Mouse (Mus musculus) spleen, postnatal 14 days (tissue): Measurements from ENCODE around the gene Slc35f1.

ENCODE experiments used
- DNase-seq, 2 experiments: peaks; one replicate each; pipeline ENCODE4 v3.0.0; 2021 to 2022; ENCODE audit warnings: low spot score in 2 of 2

The Slc35f1 gene

DNA sequence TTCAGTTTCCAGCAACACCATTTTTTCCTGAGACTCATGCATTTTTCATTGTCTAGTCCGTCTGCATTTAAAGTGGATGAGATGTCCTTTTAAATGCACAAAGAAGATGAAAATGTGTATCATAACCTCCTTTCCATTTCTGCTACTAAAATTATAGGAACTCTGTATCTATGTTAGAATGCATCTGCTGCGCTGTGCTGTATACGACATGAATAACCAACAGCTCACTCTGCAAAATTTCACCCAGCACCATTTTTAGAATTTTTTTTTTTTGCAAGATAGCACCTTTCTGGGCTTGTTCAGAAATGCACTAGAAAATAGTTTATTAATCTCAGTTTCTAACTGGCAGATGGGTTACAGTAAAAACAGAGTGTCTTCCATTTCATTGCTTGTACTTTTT is 236.0 kb downstream of the Slc35f1 start:
- no peak for DNase-seq

DNA sequence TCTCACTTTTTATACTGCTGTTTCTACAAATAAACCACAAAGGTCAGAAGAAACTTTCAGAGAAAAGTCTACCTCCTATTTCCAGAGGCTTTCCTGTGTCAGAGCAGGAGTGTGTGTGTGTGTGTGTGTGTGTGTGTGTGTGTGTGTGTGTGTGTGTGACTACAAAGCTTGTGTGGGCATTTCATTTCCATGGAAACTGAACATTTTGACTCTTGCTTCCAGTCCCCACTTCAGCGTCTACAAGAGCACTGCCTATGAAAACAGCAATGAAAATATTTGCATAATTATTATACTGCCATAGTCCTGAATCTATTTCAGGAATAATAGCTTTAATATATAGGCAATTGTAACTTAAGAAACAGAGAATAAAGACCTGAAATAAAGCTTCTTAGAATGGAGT is 241.8 kb downstream of the Slc35f1 start:
- no peak for DNase-seq

DNA sequence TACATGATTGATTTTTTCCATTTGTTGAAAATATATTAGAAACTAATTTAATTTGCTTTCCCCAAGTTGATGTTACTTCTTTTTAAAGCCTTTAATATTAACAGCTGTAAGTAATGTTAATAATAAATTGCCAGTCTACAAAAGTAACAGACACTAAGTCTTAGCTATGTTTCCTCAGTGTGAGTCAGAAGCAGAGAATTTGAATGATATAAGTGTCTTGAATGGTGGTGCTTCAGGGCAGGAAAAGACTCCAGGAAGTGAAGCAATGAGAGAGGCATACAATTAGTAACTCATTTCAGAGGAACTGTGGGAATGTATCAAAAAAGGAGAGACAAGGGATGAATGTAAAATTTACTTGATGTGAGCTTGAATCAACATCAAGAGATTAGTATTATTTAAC is 244.3 kb downstream of the Slc35f1 start:
- no peak for DNase-seq

DNA sequence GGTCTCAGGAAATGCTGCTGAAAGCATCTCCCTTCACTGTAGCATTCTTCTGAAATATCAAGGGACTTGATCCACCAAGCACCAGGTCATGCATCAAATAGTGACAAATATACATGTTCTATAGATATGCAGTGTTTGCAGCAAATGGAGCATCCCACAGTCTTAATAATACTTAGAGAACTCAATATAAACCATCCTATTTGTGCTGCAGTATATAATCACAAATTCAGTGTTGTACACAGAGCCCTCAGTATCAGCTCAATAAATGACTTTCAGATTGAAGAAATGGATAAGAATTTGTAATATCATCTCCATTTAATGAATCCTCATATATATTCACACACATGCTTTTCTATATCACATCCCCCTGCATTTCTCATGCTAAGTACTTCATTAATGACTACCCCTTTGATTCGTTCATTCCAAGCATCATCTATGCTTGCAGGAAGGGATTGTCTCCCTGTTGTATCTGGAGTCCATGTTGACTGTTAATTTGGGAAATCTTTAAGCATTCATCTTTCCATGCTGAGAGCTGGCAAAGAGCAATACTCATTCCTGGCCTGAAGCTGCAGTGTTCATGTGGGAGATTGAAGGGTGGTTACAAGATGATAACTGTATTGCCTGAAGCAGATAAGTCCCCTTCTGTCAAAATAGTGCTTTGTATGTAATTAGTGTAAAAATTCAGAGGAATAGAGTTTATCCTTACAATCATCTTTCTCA is 249.9 kb downstream of the Slc35f1 start:
- DNase-seq, result no peak

DNA sequence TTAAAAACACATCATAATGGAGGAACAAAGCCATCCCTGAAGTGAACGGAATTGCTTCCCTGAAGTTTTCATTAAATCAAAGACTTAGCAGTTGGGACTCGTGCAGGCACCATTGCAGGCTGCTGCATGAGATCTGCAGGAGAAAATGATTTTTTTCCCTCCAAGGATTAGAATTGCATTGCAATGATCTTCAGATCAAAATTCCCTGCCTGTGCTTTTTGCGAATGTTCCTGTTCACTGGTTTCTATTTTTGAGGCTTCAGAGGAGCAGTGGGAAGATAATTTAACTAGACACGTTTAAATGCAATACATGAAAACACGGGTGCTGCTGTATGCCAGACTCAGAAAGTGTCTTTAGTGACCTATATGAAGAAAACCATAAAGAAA is 250.5 kb downstream of the Slc35f1 start:
- DNase-seq, result no peak

DNA sequence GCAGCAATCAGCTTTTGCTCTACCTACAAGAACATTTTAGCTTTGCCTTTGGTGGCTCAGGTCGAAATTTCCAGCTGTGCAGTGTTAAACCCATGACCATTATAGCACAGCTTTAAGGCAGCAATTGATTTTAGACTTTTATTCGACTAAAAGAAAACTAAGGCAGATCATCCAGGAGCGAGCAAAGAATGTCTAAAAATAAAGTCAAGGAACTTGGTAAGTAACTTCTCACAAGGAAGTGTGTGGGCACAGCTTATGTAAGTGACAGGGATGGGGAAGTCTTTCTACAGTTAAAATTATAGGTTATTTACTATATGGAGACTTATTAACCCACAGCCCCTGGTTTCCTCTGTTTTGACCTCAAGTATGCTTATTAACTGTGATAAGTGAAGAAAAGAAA is 262.2 kb downstream of the Slc35f1 start:
- no peak for DNase-seq

DNA sequence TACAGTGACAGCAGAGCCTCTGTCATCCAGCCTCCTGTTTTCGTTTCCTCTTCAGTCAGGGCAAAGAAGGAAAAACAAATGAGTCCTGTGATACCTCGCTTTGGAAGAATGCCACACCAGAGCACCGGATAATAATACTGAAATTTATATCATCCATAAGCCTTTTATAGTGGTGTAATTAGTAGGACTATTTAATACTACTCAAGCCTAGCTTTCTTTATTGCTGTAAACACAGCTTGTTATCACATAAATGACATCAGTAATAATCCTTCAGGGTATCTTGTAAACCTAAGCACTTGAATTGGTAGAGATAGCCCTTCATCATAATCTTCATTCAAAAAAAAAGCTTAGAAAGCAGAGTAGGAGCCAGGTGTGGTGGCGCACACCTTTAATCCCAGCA is 266.4 kb downstream of the Slc35f1 start:
- no peak for DNase-seq

DNA sequence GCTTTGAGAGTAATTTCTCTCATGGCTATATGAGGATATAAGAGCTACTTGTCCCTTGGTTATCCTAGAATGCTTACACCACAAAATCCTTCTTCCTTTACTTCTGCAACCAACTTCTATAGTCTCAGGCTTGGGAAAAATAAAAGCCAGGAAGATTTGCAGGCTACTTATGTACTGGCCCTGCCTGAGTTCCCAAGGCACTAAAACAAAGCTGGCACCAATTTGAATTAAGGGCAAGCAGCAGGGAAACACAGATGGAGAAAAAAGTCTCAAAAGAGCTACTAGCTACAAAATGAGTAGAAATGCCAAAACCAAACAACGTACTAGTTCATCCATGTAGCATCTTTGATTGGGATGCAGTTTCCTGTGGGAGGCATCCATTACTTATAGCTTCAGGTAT is 288.9 kb downstream of the Slc35f1 start:
- no peak for DNase-seq

DNA sequence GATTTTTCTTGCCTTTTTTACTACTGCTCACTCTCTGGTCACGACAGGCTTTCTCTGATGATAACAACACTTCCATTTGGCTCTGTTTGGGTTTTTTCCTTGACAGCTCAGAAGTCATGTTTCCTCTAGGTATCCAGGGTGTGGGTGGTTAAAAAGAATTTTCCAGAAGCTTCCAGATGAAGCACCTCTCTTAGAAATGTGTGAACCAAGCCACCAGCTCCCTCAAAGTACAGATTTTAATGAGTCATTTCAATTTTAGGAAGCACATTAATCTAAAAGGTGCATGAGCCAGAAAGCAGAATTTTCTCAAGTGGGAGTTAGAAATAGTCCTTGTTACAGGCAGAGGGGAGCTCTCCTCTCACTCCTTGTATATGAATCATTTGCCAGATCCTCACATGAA is 292.5 kb downstream of the Slc35f1 start:
- DNase-seq, result no peak

DNA sequence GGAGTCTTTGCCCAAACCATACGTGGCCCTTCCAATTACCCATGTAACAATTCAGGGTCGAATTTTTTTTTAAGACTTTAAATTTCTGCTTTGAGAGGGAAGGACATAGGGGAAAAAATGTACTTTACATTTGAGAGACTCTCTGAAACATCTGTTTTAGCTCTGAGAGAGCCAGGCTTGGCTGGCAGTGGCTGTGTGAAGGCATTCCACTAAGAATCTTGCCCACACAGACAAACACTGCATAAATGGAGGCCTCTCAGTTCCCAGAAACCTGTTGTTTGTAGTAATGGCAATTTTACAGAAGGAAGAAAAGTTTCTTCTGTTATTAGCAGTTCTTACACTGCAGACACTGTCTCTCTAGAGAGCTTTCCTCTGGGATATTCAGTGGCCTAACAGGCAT is 301.9 kb downstream of the Slc35f1 start:
- DNase-seq, result no peak

DNA sequence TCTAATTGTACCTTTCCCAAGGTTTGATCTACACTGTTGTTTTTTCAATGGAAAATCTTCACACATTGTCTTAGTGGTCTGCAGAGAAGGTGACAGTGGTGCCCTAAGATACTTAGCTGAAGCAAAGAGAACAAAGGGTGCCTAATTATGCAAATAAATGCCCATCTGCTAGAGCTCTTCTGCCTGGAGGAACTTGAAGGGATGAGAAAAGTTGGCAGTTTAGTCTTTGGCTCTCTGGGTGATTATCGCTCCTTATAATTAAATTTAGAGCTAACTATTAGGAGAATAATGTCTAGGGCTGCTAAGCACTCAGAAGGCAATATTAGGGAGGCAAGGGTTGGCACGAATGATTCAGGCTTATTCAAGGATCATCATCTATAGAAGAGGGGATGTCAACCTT is 306.6 kb downstream of the Slc35f1 start:
- no peak for DNase-seq

DNA sequence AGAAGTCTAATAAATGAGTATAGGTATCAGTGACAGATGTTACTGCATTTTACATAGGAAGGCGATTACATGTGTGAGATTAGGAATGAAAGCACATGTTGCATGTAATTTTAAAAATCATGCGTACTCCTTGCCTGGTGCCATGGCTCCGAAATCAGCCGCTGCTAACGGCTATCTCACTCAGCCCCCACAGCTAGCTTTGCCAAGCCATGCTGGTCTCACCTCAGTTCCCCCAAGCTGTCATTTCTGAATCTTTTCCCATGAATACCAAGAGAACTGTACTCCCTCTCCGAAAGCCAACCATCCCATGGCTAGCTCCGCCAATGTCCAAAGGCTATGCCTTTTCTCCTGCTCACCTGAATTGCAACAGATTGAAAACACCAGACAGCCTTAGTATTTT is 310.8 kb downstream of the Slc35f1 start:
- DNase-seq, result no peak

DNA sequence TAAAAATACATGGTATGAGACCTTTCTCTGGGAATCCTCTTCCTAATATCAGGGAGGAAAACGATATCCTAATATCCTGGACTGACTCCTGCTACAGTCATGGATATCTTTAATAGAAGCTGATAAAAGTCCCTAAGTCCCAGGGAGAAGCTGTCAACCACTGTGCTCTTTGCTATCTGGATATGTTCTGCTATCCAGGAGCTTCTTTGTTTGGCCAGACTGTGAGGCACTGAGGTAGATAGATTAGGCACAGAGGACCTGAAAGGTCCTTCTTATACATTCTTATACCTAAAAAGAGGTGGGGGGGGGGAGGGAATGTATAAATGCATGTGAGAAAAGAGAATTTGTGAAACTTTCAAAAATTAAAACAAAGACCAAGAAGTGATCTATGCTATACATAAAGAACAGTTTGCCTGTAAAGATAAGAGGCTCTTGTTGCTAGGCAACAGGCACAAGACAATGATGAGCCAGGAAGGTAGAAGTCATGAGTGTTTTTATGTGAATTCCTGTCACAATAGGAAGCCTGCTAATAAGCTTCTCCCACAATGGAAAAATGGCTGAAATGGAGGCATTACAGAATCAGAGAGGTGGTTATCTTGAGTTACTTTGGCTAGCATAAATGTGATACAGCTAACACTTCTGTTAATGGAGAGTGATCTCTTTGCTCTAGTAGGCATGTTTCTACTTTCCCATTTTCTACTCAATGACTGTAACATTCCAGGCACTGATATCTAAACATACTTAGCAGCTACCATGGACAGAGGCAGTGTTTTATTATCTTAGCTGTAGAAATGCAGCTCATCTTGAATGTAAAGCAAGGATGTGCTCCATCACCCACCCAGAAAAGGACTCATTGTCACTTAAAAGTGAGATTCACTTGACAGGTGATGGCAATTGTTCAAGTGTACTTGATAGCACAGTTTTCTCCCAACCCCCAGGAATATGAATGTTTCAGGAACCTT is 316.2 kb downstream of the Slc35f1 start:
- no peak for DNase-seq

DNA sequence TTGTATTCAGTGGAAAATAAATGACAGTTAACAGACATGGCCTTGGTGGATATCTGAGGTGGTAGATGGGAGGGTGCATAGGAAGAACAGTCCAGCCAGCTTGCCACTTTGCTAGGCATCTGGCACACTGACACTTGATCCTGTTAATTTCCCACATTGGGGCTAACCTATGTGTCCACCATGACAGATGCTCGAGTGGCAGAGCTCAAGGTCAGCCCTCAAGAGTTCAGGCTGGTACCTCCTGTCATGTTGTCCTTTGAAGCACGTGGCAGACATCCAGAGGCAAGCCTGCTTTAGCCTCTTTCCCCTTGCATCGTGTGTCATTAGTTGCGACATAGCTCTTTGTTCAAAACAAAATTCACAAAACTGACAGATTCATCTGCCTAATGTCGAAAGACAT is 323.5 kb downstream of the Slc35f1 start:
- DNase-seq, result no peak

DNA sequence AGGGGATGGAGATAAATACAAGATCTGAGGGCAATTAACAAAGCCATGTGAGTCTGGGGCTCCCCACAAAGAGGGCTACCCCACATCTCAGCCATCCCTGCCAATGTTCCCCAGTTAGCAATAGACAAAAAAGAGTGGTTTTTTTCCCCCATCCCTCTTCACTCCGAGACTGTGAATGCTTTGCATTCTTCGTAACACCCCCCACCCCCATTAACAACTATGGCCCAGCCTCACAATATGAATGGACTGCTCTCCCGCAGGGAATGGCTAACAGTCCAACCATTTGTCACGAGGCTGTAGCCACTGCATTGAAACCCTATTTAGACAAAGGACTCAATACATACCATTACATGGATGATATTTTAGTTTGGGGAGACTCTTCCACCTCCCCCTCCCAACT is 338.1 kb downstream of the Slc35f1 start:
- no peak for DNase-seq

DNA sequence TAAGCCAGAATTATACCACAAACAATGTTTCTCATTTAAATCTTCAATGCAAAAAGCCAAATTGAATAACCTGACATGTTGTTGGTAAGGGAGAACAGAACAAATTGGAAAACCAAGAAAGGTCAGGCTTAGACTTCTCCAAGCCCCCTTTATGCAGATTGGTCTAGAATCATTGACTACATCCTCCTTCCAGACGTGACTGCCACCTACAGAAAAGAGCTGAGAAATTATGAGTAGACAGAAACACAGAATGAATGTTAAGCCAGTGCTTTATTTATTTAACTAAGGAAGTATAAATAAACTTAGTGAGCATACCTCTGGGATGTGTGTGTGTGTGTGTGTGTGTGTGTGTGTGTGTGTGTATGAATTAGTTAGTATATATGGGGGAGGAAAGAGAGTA is 344.9 kb downstream of the Slc35f1 start:
- DNase-seq, result no peak

DNA sequence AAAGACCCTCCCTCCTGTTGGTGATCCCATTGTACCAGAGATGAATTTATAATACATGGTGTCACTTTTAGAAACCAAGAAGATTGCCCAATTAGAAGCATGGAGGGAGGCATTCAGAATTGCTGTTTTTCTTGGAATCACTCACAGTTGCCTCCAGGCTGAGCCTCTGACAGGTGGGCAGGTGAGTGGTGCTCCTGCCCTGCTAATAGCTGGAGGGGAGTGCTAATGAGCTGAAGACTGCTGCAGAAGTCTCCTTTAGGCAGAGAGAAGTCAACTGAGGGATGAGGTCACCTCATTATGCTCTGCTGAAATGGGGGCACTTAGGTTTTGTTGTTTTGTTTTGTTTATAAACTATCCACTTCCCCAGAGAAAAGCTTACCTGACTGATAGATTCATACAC is 355.6 kb downstream of the Slc35f1 start:
- DNase-seq, result no peak

DNA sequence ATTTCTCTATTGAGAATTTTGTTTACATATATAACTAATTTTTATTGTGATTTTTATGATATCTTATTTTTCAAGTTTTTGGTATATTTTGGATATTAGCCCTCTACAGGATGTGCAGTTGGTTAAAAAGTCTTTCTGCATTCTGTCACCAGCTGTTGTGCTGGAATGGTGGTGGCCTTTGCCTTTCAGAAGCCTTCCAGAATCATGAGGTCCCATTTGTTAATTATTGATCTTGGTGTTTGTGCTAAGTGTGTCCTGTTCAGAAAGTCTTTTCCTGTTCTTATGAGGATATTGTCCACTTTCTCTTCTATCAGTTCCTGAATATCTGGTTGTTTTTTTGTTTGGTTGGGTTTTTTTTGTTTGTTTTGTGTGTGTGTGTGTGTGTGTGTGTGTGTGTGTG is 362.2 kb downstream of the Slc35f1 start:
- DNase-seq, result no peak

DNA sequence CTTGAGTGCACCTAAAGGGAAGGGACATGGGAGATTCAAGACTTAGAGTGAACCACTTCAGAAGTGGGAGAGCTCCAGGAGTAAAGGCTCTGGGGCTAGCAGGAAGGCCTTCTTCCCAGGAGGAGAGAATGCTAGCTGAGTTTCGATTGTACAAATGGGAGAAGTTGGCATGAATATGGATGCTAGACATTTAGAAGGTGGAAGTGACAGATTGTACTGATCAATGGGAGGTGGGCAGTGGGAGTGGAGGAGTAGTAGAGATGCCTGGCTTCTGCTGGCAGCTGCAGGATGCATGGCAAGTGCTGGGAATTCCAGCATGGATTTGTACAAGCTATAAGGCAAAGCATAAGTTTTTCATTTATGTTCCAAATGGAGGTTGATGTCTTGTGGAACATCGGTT is 370.4 kb downstream of the Slc35f1 start:
- no peak for DNase-seq

DNA sequence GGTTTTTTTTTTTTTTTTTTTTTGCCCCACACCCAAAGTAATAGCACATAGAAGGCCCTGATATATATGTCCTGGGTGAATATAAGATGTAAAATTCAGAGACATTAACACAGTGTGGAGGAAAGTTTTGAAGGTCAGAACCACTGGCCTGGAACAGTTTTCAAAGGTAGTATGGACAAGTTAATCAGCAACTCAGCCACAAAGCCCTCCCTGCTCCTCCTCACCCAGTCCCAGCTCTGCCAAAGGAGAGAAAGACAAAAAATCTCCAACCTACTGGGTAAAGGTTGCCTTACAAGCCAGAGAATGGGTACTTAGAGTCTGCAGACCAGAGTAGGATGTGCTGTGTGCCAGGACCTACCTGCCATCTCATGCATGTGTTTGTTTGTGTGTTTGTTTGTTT is 372.4 kb downstream of the Slc35f1 start:
- DNase-seq, result no peak

DNA sequence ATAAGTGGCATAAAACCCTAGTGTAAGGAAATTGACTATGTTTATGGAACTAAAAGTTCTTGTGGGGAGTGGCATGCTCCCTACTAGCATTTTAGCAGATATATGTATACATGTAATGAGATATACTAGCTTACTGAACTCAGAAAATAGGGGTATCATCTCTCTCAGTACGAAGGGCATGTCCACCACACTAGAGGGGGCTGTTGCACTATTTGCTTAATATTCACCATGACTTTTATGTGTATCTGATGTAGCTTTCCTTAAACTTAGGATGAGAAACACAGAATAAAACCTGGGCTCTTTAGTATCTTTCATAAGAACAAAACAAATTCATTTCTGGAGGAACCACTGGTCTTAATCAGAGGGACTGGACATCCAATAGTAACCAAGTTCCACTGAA is 397.5 kb downstream of the Slc35f1 start:
- DNase-seq, result no peak

DNA sequence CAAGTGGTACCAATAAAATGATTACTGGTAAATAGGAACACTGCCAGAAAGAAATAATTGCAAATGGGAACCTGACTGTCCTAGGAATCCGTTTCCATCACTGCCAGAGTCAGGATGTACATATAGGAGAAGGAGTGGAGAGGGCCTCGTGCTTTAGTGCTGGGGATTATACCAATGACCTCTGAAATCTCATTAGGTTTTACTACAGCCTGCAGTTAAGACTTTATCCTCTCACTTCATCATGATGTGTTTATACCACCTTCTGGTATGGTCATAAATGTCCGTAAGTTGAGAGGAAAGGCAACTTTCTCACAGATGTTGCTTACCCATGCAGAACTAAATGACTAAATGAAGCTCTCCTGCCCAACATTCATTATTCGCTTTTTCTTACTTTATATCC is 401.2 kb downstream of the Slc35f1 start:
- DNase-seq, result no peak

DNA sequence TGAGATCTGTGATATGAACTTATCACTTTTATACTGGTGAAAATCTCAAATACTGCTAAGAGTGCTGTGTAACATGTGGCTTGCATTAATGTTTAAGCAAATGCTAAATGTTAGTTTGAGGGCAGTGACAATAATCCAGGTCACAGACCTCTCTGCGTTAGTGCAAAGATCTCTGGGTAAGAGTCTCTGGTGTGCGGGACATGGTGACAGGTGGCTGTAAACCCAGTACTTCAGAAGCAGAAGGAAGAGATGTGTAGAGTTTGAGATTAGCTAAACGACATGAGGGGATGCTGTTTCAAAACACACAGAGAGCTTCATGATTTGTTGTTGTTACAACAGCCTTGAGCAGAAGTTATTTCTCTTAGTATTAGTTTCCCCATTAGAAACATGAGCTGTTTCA is 406.1 kb downstream of the Slc35f1 start:
- no peak for DNase-seq
